Mouse (Mus musculus): Measurements from ENCODE around the gene Ngrn.

GRCm38 (mm10) chr7:80301522-80301921, 40.5 kb downstream of the Ngrn start:
- no peak for TF ChIP-seq CTCF (conservative IDR thresholded peaks at IDR 0.05; ENCODE audit: insufficient read depth, insufficient read length, low read depth, low read length)
- TF ChIP-seq POLR2A (IDR thresholded peaks at IDR 0.05; ENCODE audit: low read depth, low read length): no peak
